Mouse (Mus musculus): ENCODE data around the gene Ctbp2.

The Ctbp2 gene

GRCm38 (mm10) chr7:133123999-133124700 is at the start of gene Ctbp2:
TSS of gene Ctbp2 (minus strand) at chr7:133124354.
- DNase-seq (ENCODE audit: extremely low spot score, low spot score) = peak; percentile 89

- DNase-seq (ENCODE audit: extremely low spot score, low spot score) = no peak
These were observed 47.4 kb upstream of the Ctbp2 start for GRCm38 (mm10) chr7:133171403-133172032.

- no peak for DNase-seq (ENCODE audit: extremely low spot score, low spot score)
These were observed 44.8 kb upstream of the Ctbp2 start for GRCm38 (mm10) chr7:133168928-133169327.

GRCm38 (mm10) chr7:133167903-133168302 is 43.7 kb upstream of the Ctbp2 start:
- no peak for DNase-seq (ENCODE audit: extremely low spot score, low spot score)

- DNase-seq (ENCODE audit: extremely low spot score, low spot score) = no peak
These were observed 40.6 kb upstream of the Ctbp2 start for GRCm38 (mm10) chr7:133164770-133165169.

- no peak for DNase-seq (ENCODE audit: extremely low spot score, low spot score)
These were observed 38.9 kb upstream of the Ctbp2 start for GRCm38 (mm10) chr7:133163011-133163410.

- no peak for DNase-seq (ENCODE audit: extremely low spot score, low spot score)
These were observed 38.0 kb upstream of the Ctbp2 start for GRCm38 (mm10) chr7:133162131-133162530.

GRCm38 (mm10) chr7:133161362-133162080 is 37.4 kb upstream of the Ctbp2 start:
- no peak for DNase-seq (ENCODE audit: extremely low spot score, low spot score)

GRCm38 (mm10) chr7:133159519-133159918 is 35.4 kb upstream of the Ctbp2 start:
- DNase-seq (ENCODE audit: extremely low spot score, low spot score) = no peak

GRCm38 (mm10) chr7:133155621-133156020 is 31.5 kb upstream of the Ctbp2 start:
- no peak for DNase-seq (ENCODE audit: extremely low spot score, low spot score)

GRCm38 (mm10) chr7:133154846-133155245 is 30.7 kb upstream of the Ctbp2 start:
- DNase-seq (ENCODE audit: extremely low spot score, low spot score) = no peak

- DNase-seq (ENCODE audit: extremely low spot score, low spot score) = no peak
These were observed 15.7 kb upstream of the Ctbp2 start for GRCm38 (mm10) chr7:133139689-133140336.

GRCm38 (mm10) chr7:133133552-133133951 is 9.4 kb upstream of the Ctbp2 start:
- DNase-seq (ENCODE audit: extremely low spot score, low spot score) = no peak

GRCm38 (mm10) chr7:133132702-133133101 is 8.5 kb upstream of the Ctbp2 start:
- DNase-seq (ENCODE audit: extremely low spot score, low spot score) = no peak

- DNase-seq (ENCODE audit: extremely low spot score, low spot score) = no peak
These were observed 739 bp upstream of the Ctbp2 start for GRCm38 (mm10) chr7:133124701-133125485.

- peak; percentile 81 for DNase-seq (ENCODE audit: extremely low spot score, low spot score)
These were observed 733 bp downstream of the Ctbp2 start, which contains the start of gene Fgfr2 for GRCm38 (mm10) chr7:133123244-133123998. TSS of gene Fgfr2 (minus strand) at chr7:133123350.

GRCm38 (mm10) chr7:133122379-133123243 is 1.5 kb downstream of the Ctbp2 start:
- DNase-seq (ENCODE audit: extremely low spot score, low spot score) = peak; percentile 79

GRCm38 (mm10) chr7:133121661-133122378 is 2.3 kb downstream of the Ctbp2 start:
- DNase-seq (ENCODE audit: extremely low spot score, low spot score) = no peak
